ENCODE assay signal across 9 mouse cellular contexts in genomic region chr5:131009510-131009909, GRCm38 (mm10).
A peak's percentile ranks its signal among the peaks of the same experiment; 100 is the strongest.
DNase-seq lines count a peak whose midpoint lies in the region; ATAC-seq lines count a peak whose summit lies in the region.
"Had no signal": no experiment of that assay in that cellular context is flagged by ENCODE, and none has a peak within 500 bp of the region (broad histone marks: within the 10 kb centered on the region; RNA-seq: fewer than 3 reads in every experiment).

No protein-coding gene starts in this region.

- H3K27me3 ChIP-seq in liver, embryonic 11.5 days (replicated peaks; ENCODE audit: control insufficient read depth, insufficient read depth, low read length): no peaks in the 10 kb centered on the region
- H3K27me3 ChIP-seq: limb, embryonic 12.5 days had no signal

- no peak overlapping the region for H3K9ac ChIP-seq in liver, embryonic 11.5 days (ENCODE audit: low read depth, low read length)
- H3K9ac ChIP-seq: limb, embryonic 12.5 days had no signal

- no peaks in the 10 kb centered on the region for H3K36me3 ChIP-seq in liver, embryonic 11.5 days (ENCODE audit: control insufficient read depth, insufficient read depth, low read length)
- H3K36me3 ChIP-seq: limb, embryonic 12.5 days had no signal

- no peaks in the 10 kb centered on the region for H3K4me1 ChIP-seq in liver, embryonic 11.5 days (replicated peaks; ENCODE audit: control insufficient read depth, insufficient read depth, low read length)
- H3K4me1 ChIP-seq: limb, embryonic 12.5 days had no signal

- DNase-seq in cerebellum, postnatal 36 days: peak; percentile 23 to 25
- no peak for DNase-seq in cerebellum, adult 11 months
- DNase-seq in liver: peak; percentile 19
- DNase-seq in liver, embryonic 11.5 days (ENCODE audit: low spot score): no peak
- DNase-seq in adrenal gland, postnatal 36 days: peak; percentile 42 to 49
- DNase-seq in lung, postnatal 10 days: peak; percentile 6
- no peak for DNase-seq in layer of hippocampus, postnatal 36 days
- no peak for DNase-seq in left cerebral cortex, adult 8-10 months (ENCODE audit: low spot score in 2 of 2)

- no peak for ATAC-seq in liver, embryonic 11.5 days (replicated peaks; ENCODE audit: low FRiP score)

- no peaks in the 10 kb centered on the region for H3K9me3 ChIP-seq in liver, embryonic 11.5 days (ENCODE audit: control insufficient read depth, low read length)

- H3K4me3 ChIP-seq in liver, embryonic 11.5 days (ENCODE audit: low read depth, low read length): no peak overlapping the region
- H3K4me3 ChIP-seq: limb, embryonic 12.5 days had no signal

- WGBS in liver, embryonic 11.5 days: 43% methylated on average over 6 of the region's 6 CpGs

- H3K4me2 ChIP-seq in liver, embryonic 11.5 days: no peak overlapping the region
- H3K4me2 ChIP-seq: limb, embryonic 12.5 days had no signal

- H3K27ac ChIP-seq in liver, embryonic 11.5 days (ENCODE audit: low read depth, low read length): no peak overlapping the region
- H3K27ac ChIP-seq: limb, embryonic 12.5 days had no signal

Comparison
In these comparisons a context has a peak if more than half of its experiments do, and no peak if none do; other contexts are left out.
1. DNase-seq: peak in cerebellum, postnatal 36 days (2 of 2), liver (single experiment), adrenal gland, postnatal 36 days (2 of 2) and lung, postnatal 10 days (single experiment); none in cerebellum, adult 11 months (single experiment), liver, embryonic 11.5 days (single experiment), layer of hippocampus, postnatal 36 days (0 of 2) and left cerebral cortex, adult 8-10 months (0 of 2).